8 mouse cellular contexts compared by ENCODE assay signal in the genomic region with DNA sequence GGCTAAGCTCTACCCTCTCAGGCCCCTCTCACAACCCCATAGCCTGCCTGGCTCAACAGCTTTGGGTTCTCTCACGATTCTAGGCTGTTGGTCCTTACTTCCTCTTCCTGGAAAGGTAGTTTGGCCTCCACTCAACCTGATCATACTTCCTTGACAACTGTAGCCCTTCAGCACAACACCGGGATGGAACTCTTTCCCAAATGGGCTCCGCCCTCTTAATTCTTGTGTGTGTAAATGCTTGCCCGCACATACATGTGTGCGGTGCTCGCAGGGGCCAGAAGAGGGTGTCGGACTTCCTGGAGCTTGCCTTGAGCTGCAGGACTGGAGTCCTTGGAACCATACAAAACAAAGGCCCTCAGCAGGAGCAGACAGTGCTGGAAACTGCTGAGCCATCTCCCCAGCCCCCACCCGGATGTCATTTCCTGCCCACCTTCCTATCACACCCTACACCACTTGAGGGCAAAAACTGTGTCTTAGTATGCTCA. TPM values are rescaled to one million over a fixed set of nuclear protein-coding genes. Genes with fewer than 3 reads are reported as not detected.
A peak's percentile ranks its signal among the peaks of the same experiment; 100 is the strongest.
DNase-seq lines count a peak whose midpoint lies in the region; ATAC-seq and TF ChIP-seq lines count a peak whose summit lies in the region.
"Had no signal": no experiment of that assay in that cellular context is flagged by ENCODE, and none has a peak within 500 bp of the region (broad histone marks: within the 10 kb centered on the region; RNA-seq: fewer than 3 reads in every experiment).

No protein-coding gene starts in this region.

- peak overlapping the region; percentile 2; the same call in 1 of the 2 replicates for H3K4me2 ChIP-seq in heart, embryonic 14.5 days (ENCODE audit: low read length)
- no peak overlapping the region for H3K4me2 ChIP-seq in liver, postnatal 0 days (ENCODE audit: low read depth, low read length)
- H3K4me2 ChIP-seq in forebrain, embryonic 14.5 days (ENCODE audit: low read length): no peak overlapping the region

- peak overlapping the region; percentile 9 to 66; a peak in 3 of 4 replicates for H3K27ac ChIP-seq in heart, embryonic 14.5 days (replicated peaks in 1 of 2; ENCODE audit: control insufficient read depth in 1 of 2, insufficient read depth in 1 of 2, low read depth in 2 of 2, low read length in 2 of 2)
- peak overlapping the region; percentile 57 for H3K27ac ChIP-seq in liver, postnatal 0 days (ENCODE audit: low read depth)
- no peak overlapping the region for H3K27ac ChIP-seq in forebrain, embryonic 14.5 days (ENCODE audit: low read depth, low read length)

- ATAC-seq in heart, embryonic 14.5 days (ENCODE audit: insufficient number of reproducible peaks, insufficient read depth, low FRiP score, low read depth): no peak
- peak; percentile 58 for ATAC-seq in liver, postnatal 0 days
- ATAC-seq in forebrain, embryonic 14.5 days: no peak

- peak; percentile 31 for DNase-seq in retina, postnatal 1 day
- no peak for DNase-seq in retina, embryonic 14.5 days (ENCODE audit: low spot score)
- DNase-seq in liver, postnatal 0 days: peak; percentile 41
- no peak for DNase-seq in right cerebral cortex, postnatal 10 days (ENCODE audit: low spot score in 2 of 2)
- DNase-seq in urinary bladder, postnatal 25 days (ENCODE audit: low spot score): no peak
- DNase-seq in forebrain, embryonic 14.5 days (ENCODE audit: low spot score): no peak
- DNase-seq: cerebellum, postnatal 10 days had no signal

- no peak for TF ChIP-seq EP300 in liver, postnatal 0 days (IDR thresholded peaks at IDR 0.05; ENCODE audit: low read depth)

- H3K36me3 ChIP-seq in heart, embryonic 14.5 days (ENCODE audit: control insufficient read depth, insufficient read depth, low read length): no peaks in the 10 kb centered on the region
- H3K36me3 ChIP-seq in liver, postnatal 0 days (replicated peaks; ENCODE audit: insufficient read depth, low read length): no peaks in the 10 kb centered on the region
- H3K36me3 ChIP-seq in forebrain, embryonic 14.5 days (ENCODE audit: control insufficient read depth, insufficient read depth, low read length): no peaks in the 10 kb centered on the region

- 57% methylated on average over 8 of the region's 8 CpGs for WGBS in heart, embryonic 14.5 days
- 36% methylated on average over 8 of the region's 8 CpGs for WGBS in liver, postnatal 0 days (ENCODE audit: insufficient replicate concordance)
- WGBS in forebrain, embryonic 14.5 days: 80% methylated on average over 8 of the region's 8 CpGs

- H3K9me3 ChIP-seq in heart, embryonic 14.5 days (ENCODE audit: control insufficient read depth, low read length): no peaks in the 10 kb centered on the region
- no peaks in the 10 kb centered on the region for H3K9me3 ChIP-seq in liver, postnatal 0 days (ENCODE audit: low read length)
- H3K9me3 ChIP-seq in forebrain, embryonic 14.5 days (replicated peaks; ENCODE audit: control insufficient read depth, low read length): no peaks in the 10 kb centered on the region

- H3K4me3 ChIP-seq in heart, embryonic 14.5 days (ENCODE audit: control insufficient read depth in 1 of 2, insufficient read depth in 1 of 2, low read depth in 1 of 2, low read length in 2 of 2): no peak overlapping the region
- no peak overlapping the region for H3K4me3 ChIP-seq in liver, postnatal 0 days (ENCODE audit: low read depth, low read length)
- no peak overlapping the region for H3K4me3 ChIP-seq in forebrain, embryonic 14.5 days (ENCODE audit: low read depth, low read length)

- 0 out of 2 replicates have a peak, but pooled peaks have one; percentile 36 for TF ChIP-seq CTCF in liver, postnatal 0 days (IDR thresholded peaks at IDR 0.05; ENCODE audit: low read depth)

- H3K4me1 ChIP-seq in heart, embryonic 14.5 days (ENCODE audit: control insufficient read depth in 2 of 2, insufficient read depth in 2 of 2, low read length in 2 of 2): peaks cover 40 to 59% of the 10 kb centered on the region in 2 experiments
- H3K4me1 ChIP-seq in liver, postnatal 0 days (ENCODE audit: insufficient read depth): peaks cover 29% of the 10 kb centered on the region
- no peaks in the 10 kb centered on the region for H3K4me1 ChIP-seq in forebrain, embryonic 14.5 days (ENCODE audit: control insufficient read depth, insufficient read depth, low read length)

- no peaks in the 10 kb centered on the region for H3K27me3 ChIP-seq in heart, embryonic 14.5 days (ENCODE audit: control insufficient read depth, insufficient read depth, low read length)
- H3K27me3 ChIP-seq in liver, postnatal 0 days (ENCODE audit: insufficient read depth, low read length): no peaks in the 10 kb centered on the region
- H3K27me3 ChIP-seq in forebrain, embryonic 14.5 days (replicated peaks; ENCODE audit: control insufficient read depth, insufficient read depth, low read length): no peaks in the 10 kb centered on the region

- H3K9ac ChIP-seq in heart, embryonic 14.5 days (ENCODE audit: low read length): peak overlapping the region; percentile 39; the same call in 1 of the 2 replicates
- H3K9ac ChIP-seq in liver, postnatal 0 days (replicated peaks): no peak overlapping the region
- H3K9ac ChIP-seq in forebrain, embryonic 14.5 days (ENCODE audit: low read length): no peak overlapping the region

RNA-seq across cellular contexts. Expression of a gene that starts 11.0 kb away (rescaled TPM):
- polyA plus RNA-seq in heart, embryonic 14.5 days (2014; fragmentation: Nextera tagmentation; extraction: Ambion mirVana): 17.6 and 19.4 TPM in 2 replicates
- polyA plus RNA-seq in liver, postnatal 0 days (2015; fragmentation: Nextera tagmentation; extraction: Ambion mirVana): 4.1 and 4.5 TPM in 2 replicates
- polyA plus RNA-seq in forebrain, embryonic 14.5 days (2014; fragmentation: Nextera tagmentation; extraction: Ambion mirVana): 7.9 and 12.3 TPM in 2 replicates

RNA-seq across cellular contexts. Expression of a gene that starts 21.3 kb away (rescaled TPM):
- 26.6 and 27.3 TPM in 2 replicates for polyA plus RNA-seq in heart, embryonic 14.5 days (2014; fragmentation: Nextera tagmentation; extraction: Ambion mirVana)
- polyA plus RNA-seq in liver, postnatal 0 days (2015; fragmentation: Nextera tagmentation; extraction: Ambion mirVana): 9.2 and 9.8 TPM in 2 replicates
- 26.8 and 28.3 TPM in 2 replicates for polyA plus RNA-seq in forebrain, embryonic 14.5 days (2014; fragmentation: Nextera tagmentation; extraction: Ambion mirVana)

Comparison
In these comparisons a context has a peak if more than half of its experiments do, and no peak if none do; other contexts are left out.
1. DNase-seq: peak in retina, postnatal 1 day (single experiment) and liver, postnatal 0 days (single experiment); none in retina, embryonic 14.5 days (single experiment), right cerebral cortex, postnatal 10 days (0 of 2), urinary bladder, postnatal 25 days (single experiment) and forebrain, embryonic 14.5 days (single experiment).